Mouse (Mus musculus) lung, embryonic 15.5 days (tissue): Measurements from ENCODE around the gene Gm39566. TPM values are rescaled to one million over a fixed set of nuclear protein-coding genes. Genes with fewer than 3 reads are reported as not detected.

ENCODE experiments used
- ATAC-seq: fragments of 200-750 bp; cut with Nextera tagmentation; 2 replicates; pipeline ENCODE4 v1.8.0; 2017; ENCODE audit warnings: moderate number of reproducible peaks, borderline replicate concordance; ENCODE audit not compliant: low FRiP score, low TSS enrichment; ENCODE audit errors: extremely low read depth
- H3K27ac ChIP-seq: fragments of 300-500 bp; sonication (generic); 2 replicates; pipeline ENCODE4 v1.5.1; 2015; ENCODE audit warnings: moderate library complexity, mild to moderate bottlenecking, inconsistent platforms
- H3K27me3 ChIP-seq: fragments of 300-500 bp; sonication (generic); 2 replicates; pipeline ENCODE4 v1.6.1; 2015; ENCODE audit warnings: inconsistent platforms
- H3K36me3 ChIP-seq: fragments of 300-500 bp; sonication (generic); 2 replicates; pipeline ENCODE4 v1.6.1; 2015; ENCODE audit warnings: inconsistent platforms
- H3K4me1 ChIP-seq: fragments of 300-500 bp; sonication (generic); 2 replicates; pipeline ENCODE4 v1.6.1; 2015; ENCODE audit warnings: inconsistent platforms
- H3K4me2 ChIP-seq: fragments of 300-500 bp; sonication (generic); 2 replicates; pipeline ENCODE4 v1.6.1; 2015; ENCODE audit warnings: inconsistent platforms, mild to moderate bottlenecking, moderate library complexity
- H3K4me3 ChIP-seq: fragments of 300-500 bp; sonication (generic); 2 replicates; pipeline ENCODE4 v1.5.1; 2015; ENCODE audit warnings: mild to moderate bottlenecking, inconsistent platforms
- H3K9ac ChIP-seq: fragments of 300-500 bp; sonication (generic); 2 replicates; pipeline ENCODE4 v1.6.1; 2015; ENCODE audit warnings: inconsistent platforms
- H3K9me3 ChIP-seq: fragments of 300-500 bp; sonication (generic); 2 replicates; pipeline ENCODE4 v1.6.1; 2016; ENCODE audit warnings: inconsistent platforms
- WGBS: fragments of 180-500 bp; shearing (Covaris S2); methylation state at CpG from one replicate; pipeline ENCODE4 v1.1.7; 2015; 5-methylcytosine and 5-hydroxymethylcytosine counted together
- polyA plus RNA-seq: library from polyadenylated mRNA; unstranded; fragments of >200 nt; fragmentation: Nextera tagmentation; extraction: Ambion mirVana; gene quantifications from 2 replicates; pipeline ENCODE4 v1.2.1, GENCODE M21; 2015

Gene Gm39566
- polyA plus RNA-seq, 1 experiment from 2014 or later = not detected

GRCm38 (mm10) chr11:69846738-69847688, 31.9 kb upstream of the Gm39566 start:
- Histone ChIP-seq H3K9me3 (no peaks in the 10 kb centered on the region), H3K36me3 (peaks cover 39% of the 10 kb centered on the region), H3K9ac (peak overlapping the region; percentile 75), H3K4me3 (peak overlapping the region; percentile 64), H3K27ac (peak overlapping the region; percentile 97), H3K4me1 (peaks cover 27% of the 10 kb centered on the region), H3K27me3 (no peaks in the 10 kb centered on the region), H3K4me2 (peak overlapping the region; percentile 89)
- WGBS = 7% methylated on average over 37 of the region's 37 CpGs
- peak; percentile 41 for ATAC-seq

GRCm38 (mm10) chr11:69846198-69846680, 31.1 kb upstream of the Gm39566 start, which contains the start of gene Plscr3:
Gene Plscr3, plus strand, starts transcription at chr11:69846376.
- peaks cover 27% of the 10 kb centered on the region for H3K4me1 ChIP-seq
- H3K27ac ChIP-seq = peak within 1 kb of the TSS; percentile 97
- no peaks in the 10 kb centered on the region for H3K9me3 ChIP-seq
- peak; percentile 96 for ATAC-seq
- H3K9ac ChIP-seq = peak within 1 kb of the TSS; percentile 75
- peak within 1 kb of the TSS; percentile 64 for H3K4me3 ChIP-seq
- under 1% methylated on average over 38 of the region's 38 CpGs for WGBS
- H3K27me3 ChIP-seq = no peaks in the 10 kb centered on the region
- peak within 1 kb of the TSS; percentile 89 for H3K4me2 ChIP-seq
- H3K36me3 ChIP-seq = peaks cover 32% of the 10 kb centered on the region

- H3K4me3 ChIP-seq = peak overlapping the region; percentile 71
- WGBS = 0% methylated on average over 7 of the region's 7 CpGs
- H3K36me3 ChIP-seq = no peaks in the 10 kb centered on the region
- peaks cover 38% of the 10 kb centered on the region for H3K4me1 ChIP-seq
- peak overlapping the region; percentile 68 for H3K9ac ChIP-seq
- H3K27ac ChIP-seq = peak overlapping the region; percentile 88
- H3K27me3 ChIP-seq = peaks cover 13% of the 10 kb centered on the region
- H3K9me3 ChIP-seq = no peaks in the 10 kb centered on the region
- peak overlapping the region; percentile 98 for H3K4me2 ChIP-seq
- ATAC-seq = peak; percentile 1; the same call in 1 of the 2 replicates
Observed at GRCm38 (mm10) chr11:69838714-69839104, 23.6 kb upstream of the Gm39566 start.

- Histone ChIP-seq H3K36me3 (peaks cover 3% of the 10 kb centered on the region; the same call in 1 of the 2 replicates), H3K27ac (peak within 1 kb of the TSS; percentile 90), H3K9ac (peak within 1 kb of the TSS; percentile 82), H3K4me1 (peaks cover 43% of the 10 kb centered on the region), H3K9me3 (no peaks in the 10 kb centered on the region), H3K27me3 (peaks cover 19% of the 10 kb centered on the region), H3K4me3 (peak within 1 kb of the TSS; percentile 71), H3K4me2 (peak within 1 kb of the TSS; percentile 98)
- WGBS = under 1% methylated on average over 34 of the region's 34 CpGs
- peak; percentile 91 for ATAC-seq
Observed at GRCm38 (mm10) chr11:69837952-69838713, 23.0 kb upstream of the Gm39566 start, which contains the start of gene Tmem256. Gene Tmem256, plus strand, starts transcription at chr11:69838514.

GRCm38 (mm10) chr11:69837604-69837951, 22.5 kb upstream of the Gm39566 start, which contains the start of gene Nlgn2:
Gene Nlgn2, minus strand, starts transcription at chr11:69837784.
- H3K4me3 ChIP-seq = peak within 1 kb of the TSS; percentile 71
- peaks cover 43% of the 10 kb centered on the region for H3K4me1 ChIP-seq
- H3K36me3 ChIP-seq = peaks cover 9% of the 10 kb centered on the region; the same call in 1 of the 2 replicates
- peak; percentile 76; the same call in 1 of the 2 replicates for ATAC-seq
- H3K27me3 ChIP-seq = peaks cover 20% of the 10 kb centered on the region
- peak within 1 kb of the TSS; percentile 98 for H3K4me2 ChIP-seq
- H3K9me3 ChIP-seq = no peaks in the 10 kb centered on the region
- WGBS = 1% methylated on average over 32 of the region's 32 CpGs
- H3K9ac ChIP-seq = peak within 1 kb of the TSS; percentile 82
- peak within 1 kb of the TSS; percentile 90 for H3K27ac ChIP-seq

GRCm38 (mm10) chr11:69836703-69837576, 21.8 kb upstream of the Gm39566 start:
- Histone ChIP-seq H3K27ac (peak overlapping the region; percentile 90), H3K27me3 (peaks cover 20% of the 10 kb centered on the region), H3K4me3 (peak overlapping the region; percentile 71), H3K4me2 (peak overlapping the region; percentile 98), H3K9ac (peak overlapping the region; percentile 82), H3K9me3 (no peaks in the 10 kb centered on the region), H3K4me1 (peaks cover 43% of the 10 kb centered on the region), H3K36me3 (peaks cover 13% of the 10 kb centered on the region; the same call in 1 of the 2 replicates)
- no peak for ATAC-seq
- under 1% methylated on average over 41 of the region's 52 CpGs for WGBS

GRCm38 (mm10) chr11:69835966-69836335, 20.9 kb upstream of the Gm39566 start:
- no peak for ATAC-seq
- Histone ChIP-seq H3K27me3 (peaks cover 20% of the 10 kb centered on the region), H3K4me1 (peaks cover 43% of the 10 kb centered on the region)

GRCm38 (mm10) chr11:69835326-69835965, 20.3 kb upstream of the Gm39566 start:
- Histone ChIP-seq H3K4me3 (peak overlapping the region; percentile 71; the same call in 1 of the 2 replicates), H3K27ac (no peak overlapping the region), H3K4me2 (peak overlapping the region; percentile 98), H3K27me3 (peaks cover 20% of the 10 kb centered on the region), H3K36me3 (peaks cover 13% of the 10 kb centered on the region; the same call in 1 of the 2 replicates), H3K9ac (no peak overlapping the region), H3K4me1 (peaks cover 43% of the 10 kb centered on the region), H3K9me3 (no peaks in the 10 kb centered on the region)
- 14% methylated on average over 9 of the region's 9 CpGs for WGBS
- no peak for ATAC-seq

More at GRCm38 (mm10) chr11:69835966-69836335, 20.9 kb upstream of the Gm39566 start:
- Histone ChIP-seq H3K36me3 (peaks cover 13% of the 10 kb centered on the region; the same call in 1 of the 2 replicates), H3K27ac (no peak overlapping the region), H3K4me3 (peak overlapping the region; percentile 71), H3K9ac (0 out of 2 replicates have a peak overlapping the region, but pooled peaks have one; percentile 23), H3K4me2 (peak overlapping the region; percentile 98), H3K9me3 (no peaks in the 10 kb centered on the region)
- WGBS = 14% methylated on average over 4 of the region's 4 CpGs

GRCm38 (mm10) chr11:69834001-69834549, 19.0 kb upstream of the Gm39566 start:
- WGBS = 13% methylated on average over 35 of the region's 48 CpGs
- peak overlapping the region; percentile 58 for H3K9ac ChIP-seq
- H3K9me3 ChIP-seq = no peaks in the 10 kb centered on the region
- H3K4me1 ChIP-seq = peaks cover 39% of the 10 kb centered on the region
- ATAC-seq = no peak
- H3K4me2 ChIP-seq = peak overlapping the region; percentile 98
- H3K4me3 ChIP-seq = peak overlapping the region; percentile 37
- H3K36me3 ChIP-seq = peaks cover 13% of the 10 kb centered on the region; the same call in 1 of the 2 replicates
- H3K27me3 ChIP-seq = peaks cover 20% of the 10 kb centered on the region
- H3K27ac ChIP-seq = 0 out of 2 replicates have a peak overlapping the region, but pooled peaks have one; percentile 14

- peaks cover 37% of the 10 kb centered on the region for H3K4me1 ChIP-seq
- peak overlapping the region; percentile 98 for H3K4me2 ChIP-seq
- peak overlapping the region; percentile 37 for H3K4me3 ChIP-seq
- no peak overlapping the region for H3K27ac ChIP-seq
- peaks cover 13% of the 10 kb centered on the region; the same call in 1 of the 2 replicates for H3K36me3 ChIP-seq
- peaks cover 20% of the 10 kb centered on the region for H3K27me3 ChIP-seq
- H3K9me3 ChIP-seq = no peaks in the 10 kb centered on the region
- WGBS = 49% methylated on average over 8 of the region's 8 CpGs
- no peak for ATAC-seq
- peak overlapping the region; percentile 58 for H3K9ac ChIP-seq
Observed at GRCm38 (mm10) chr11:69833554-69833953, 18.5 kb upstream of the Gm39566 start.
